Mouse (Mus musculus) small intestine, adult 2 months (tissue): Measurements from ENCODE around the gene Sarm1.

Source experiments
- CTCF ChIP-seq: fragments of 200-500 bp; IDR thresholded peaks from 2 replicates; pipeline ENCODE4 v1.5.1; 2012; ENCODE audit warnings: low read depth, mild to moderate bottlenecking, control low read depth, inconsistent platforms, low read length, moderate library complexity, mixed read lengths; ENCODE audit not compliant: insufficient replicate concordance, insufficient read length; ENCODE audit errors: extremely low read depth
- POLR2A ChIP-seq: fragments of 200-500 bp; IDR thresholded peaks from 2 replicates; pipeline ENCODE4 v1.6.1; 2012; ENCODE audit warnings: low read depth, mild to moderate bottlenecking, control low read depth, inconsistent platforms, low read length, moderate library complexity

DNA sequence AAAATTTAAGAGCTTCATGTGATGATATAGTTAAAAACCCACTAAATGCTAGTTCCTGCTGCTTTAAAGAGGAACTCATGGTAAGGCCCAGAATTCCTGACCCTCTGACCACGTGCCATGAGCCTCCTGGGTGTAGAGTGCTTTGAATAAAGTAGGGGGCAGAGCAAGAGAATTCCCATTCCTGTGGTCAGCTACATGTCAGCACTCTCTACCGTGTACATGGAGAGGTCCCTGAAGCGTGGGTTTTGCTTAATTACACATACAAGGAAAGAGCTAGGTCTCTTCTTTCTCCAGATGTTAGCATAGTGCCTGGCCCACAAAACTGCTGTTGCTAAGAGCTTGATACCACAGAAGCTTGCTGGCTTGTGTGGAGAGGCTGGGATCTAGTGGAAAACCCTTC, 7.9 kb upstream of the Sarm1 start:
- no peak for TF ChIP-seq POLR2A
- no peak for TF ChIP-seq CTCF
